Mouse (Mus musculus): Measurements from ENCODE around the gene Cchcr1.

DNA sequence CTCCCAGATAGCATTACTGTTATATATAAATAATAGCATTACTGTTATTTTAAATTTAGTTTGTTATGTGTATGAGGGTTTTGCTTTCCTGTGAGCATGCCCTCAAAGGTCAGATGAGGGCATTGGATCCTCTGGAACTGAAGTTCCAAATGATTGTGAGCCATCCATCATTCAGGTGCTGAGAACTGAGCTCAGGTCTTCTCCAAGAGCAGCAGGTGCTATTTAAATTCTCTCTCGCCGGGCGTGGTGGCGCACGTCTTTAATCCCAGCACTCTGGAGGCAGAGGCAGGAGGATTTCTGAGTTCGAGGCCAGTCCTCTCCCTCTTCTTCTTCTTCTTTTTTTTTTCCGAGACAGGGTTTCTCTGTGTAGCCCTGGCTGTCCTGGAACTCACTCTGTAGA, 19.8 kb upstream of the Cchcr1 start:
- no peak for TF ChIP-seq CTCF (IDR thresholded peaks at IDR 0.05; ENCODE audit: low read depth)
- no peak for TF ChIP-seq EP300 (IDR thresholded peaks at IDR 0.05; ENCODE audit: low read depth)
